Mouse (Mus musculus): ENCODE measurements around the gene Cxcl5.

- TF ChIP-seq GATA1 (IDR thresholded peaks at IDR 0.05; ENCODE audit: low read length) (no peak), TAL1 (IDR thresholded peaks at IDR 0.05; ENCODE audit: low read length) (no peak)
These were observed 24.5 kb downstream of the Cxcl5 start for GRCm38 (mm10) chr5:90783697-90784096.
